Mouse (Mus musculus) stomach, postnatal 0 days (tissue): ENCODE results near the gene Casq2.

Experiments
- CTCF ChIP-seq: IDR thresholded peaks from 2 replicates; pipeline ENCODE4 v1.5.1; 2016; ENCODE audit warnings: antibody characterized with exemption, low read depth, mild to moderate bottlenecking, moderate library complexity
- EP300 ChIP-seq: optimal IDR thresholded peaks from 2 replicates; pipeline ENCODE3; 2016; ENCODE audit warnings: antibody characterized with exemption

GRCm38 (mm10) chr3:102190015-102190414 lies 103.8 kb downstream of the Casq2 start:
- no peak for TF ChIP-seq CTCF
- TF ChIP-seq EP300, result no peak
